Mouse (Mus musculus) hindlimb bud, embryonic 11.5 days (tissue): Measurements from ENCODE around the gene Prm3.
"Not testable (repeated sequence)": the region's sequence is repeated elsewhere in the genome, so short reads cannot be mapped to it uniquely, and the experiment has no call there.

Experiments
- DNase-seq: peaks from one replicate; pipeline ENCODE4 v3.0.0-alpha.2; 2012; ENCODE audit warnings: low read depth, low spot score; ENCODE audit errors: extremely low spot score

Gene Prm3

DNA sequence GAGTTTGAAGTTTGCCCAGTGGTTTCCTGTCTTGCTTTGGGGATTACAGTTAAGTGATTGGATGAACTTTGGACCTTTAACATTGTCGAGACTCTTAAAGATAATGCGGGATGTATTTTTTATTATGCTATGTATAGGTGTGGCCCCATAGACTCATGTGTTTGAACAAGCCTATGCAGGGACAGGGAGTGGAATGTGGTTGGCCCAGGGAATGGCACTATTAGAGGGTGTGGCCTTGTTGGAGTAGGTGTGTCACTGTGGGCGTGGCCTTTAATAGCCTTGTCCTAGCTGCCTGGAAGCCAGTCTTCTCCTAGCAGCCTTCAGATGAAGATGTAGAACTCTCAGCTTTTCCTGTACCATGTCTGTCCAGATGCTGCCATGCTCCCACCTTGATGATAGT lies 11.7 kb upstream of the Prm3 start:
- not testable (repeated sequence) for DNase-seq

- no peak for DNase-seq
Measured at GRCm38 (mm10) chr16:10796034-10796433, 5.3 kb upstream of the Prm3 start, which contains the start of gene Prm2. Prm2 (minus strand) TSS chr16:10796134.

DNA sequence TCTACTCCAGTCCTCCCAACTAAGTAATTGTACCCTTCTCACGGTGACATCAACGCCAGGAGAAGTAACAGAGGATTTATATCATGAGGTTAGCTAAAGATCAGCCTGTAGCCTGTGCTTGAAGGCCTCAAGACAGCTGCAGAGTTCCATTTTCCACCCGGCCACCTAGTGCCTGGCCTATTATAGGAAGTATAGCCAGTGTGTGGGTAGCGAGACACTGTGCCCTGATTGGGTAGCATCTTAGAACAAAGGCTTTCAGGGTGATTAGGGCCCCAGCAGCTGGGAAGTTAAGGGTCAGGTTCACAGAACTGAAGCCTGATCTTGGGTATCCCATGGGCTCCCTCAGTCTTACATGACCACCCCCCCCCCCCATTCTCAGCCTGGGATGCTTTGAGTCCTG lies 1.8 kb downstream of the Prm3 start:
- DNase-seq: no peak

DNA sequence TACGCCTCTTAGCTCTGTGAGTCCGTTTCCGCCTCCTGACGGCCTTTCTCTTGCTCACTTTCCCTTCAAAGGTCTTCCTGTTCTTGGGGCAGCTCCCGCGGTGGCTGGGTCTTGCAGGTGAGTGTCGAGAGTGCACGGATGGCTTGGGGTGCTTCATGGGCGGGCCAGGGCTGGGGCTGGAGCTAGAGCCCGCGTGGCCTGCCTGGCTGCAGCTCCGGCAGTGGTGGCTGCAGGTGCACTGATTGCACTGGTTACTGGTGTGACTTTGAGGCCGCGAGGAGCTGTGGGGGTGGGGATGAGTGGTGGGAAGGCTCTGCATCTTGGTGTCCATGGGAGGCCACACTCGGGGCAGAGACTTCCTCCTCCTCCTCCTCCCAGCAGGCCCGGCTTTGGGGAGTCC lies 2.4 kb downstream of the Prm3 start, which contains the start of gene Tnp2:
Gene Tnp2 (minus strand): TSS at position 390 of the 400 bp plus-strand sequence.
- DNase-seq: no peak

DNA sequence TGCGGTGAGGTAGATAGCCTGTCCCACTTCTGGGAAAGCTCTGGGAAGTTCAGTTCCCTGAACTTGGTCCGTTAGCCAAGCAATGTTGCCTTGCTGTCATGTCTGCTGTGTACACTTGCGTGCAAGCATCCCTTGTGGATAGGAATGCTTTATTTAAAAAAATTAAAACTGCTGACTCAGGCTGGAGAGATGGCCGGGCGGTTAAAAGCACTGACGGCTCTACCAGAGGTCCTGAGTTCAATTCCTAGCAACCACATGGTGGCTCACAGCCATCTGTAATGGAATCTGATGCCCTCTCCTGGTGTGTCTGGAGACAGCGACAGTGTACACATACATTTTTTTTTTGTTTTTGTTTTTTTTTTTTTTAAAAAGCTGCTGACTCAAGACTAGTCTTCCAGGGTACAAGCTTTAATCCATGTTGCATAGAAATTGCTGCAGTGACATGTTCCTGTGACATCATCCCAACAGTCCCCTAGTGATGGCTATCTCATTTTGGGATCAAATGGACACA lies 3.1 kb downstream of the Prm3 start:
- DNase-seq: no peak

- no peak for DNase-seq
Measured at GRCm38 (mm10) chr16:10786782-10787547, 3.7 kb downstream of the Prm3 start.

DNA sequence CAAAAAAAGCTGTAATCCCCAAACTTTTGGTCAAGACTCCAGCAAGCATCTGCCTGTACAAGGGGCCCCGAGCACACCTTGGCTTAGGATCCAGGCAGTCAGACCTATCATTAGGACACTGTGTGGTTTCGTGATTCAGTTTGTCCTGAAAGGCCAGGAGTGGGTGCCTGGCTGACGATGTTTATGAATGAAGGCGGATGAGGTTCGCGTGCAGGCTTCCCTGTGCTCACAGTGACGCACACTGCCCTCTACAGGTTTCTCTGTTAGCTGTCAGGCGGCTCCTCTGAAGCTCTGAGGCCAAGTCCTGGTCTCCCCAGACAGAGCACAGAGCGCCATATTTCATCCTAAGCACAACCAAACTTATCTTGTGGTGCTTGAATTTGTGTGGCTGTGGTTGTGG lies 4.4 kb downstream of the Prm3 start:
- DNase-seq: peak; percentile 85

GRCm38 (mm10) chr16:10785371-10786231 lies 5.1 kb downstream of the Prm3 start, which contains the start of gene Socs1:
Socs1 (minus strand) TSS chr16:10785536.
- DNase-seq: peak; percentile 57

DNA sequence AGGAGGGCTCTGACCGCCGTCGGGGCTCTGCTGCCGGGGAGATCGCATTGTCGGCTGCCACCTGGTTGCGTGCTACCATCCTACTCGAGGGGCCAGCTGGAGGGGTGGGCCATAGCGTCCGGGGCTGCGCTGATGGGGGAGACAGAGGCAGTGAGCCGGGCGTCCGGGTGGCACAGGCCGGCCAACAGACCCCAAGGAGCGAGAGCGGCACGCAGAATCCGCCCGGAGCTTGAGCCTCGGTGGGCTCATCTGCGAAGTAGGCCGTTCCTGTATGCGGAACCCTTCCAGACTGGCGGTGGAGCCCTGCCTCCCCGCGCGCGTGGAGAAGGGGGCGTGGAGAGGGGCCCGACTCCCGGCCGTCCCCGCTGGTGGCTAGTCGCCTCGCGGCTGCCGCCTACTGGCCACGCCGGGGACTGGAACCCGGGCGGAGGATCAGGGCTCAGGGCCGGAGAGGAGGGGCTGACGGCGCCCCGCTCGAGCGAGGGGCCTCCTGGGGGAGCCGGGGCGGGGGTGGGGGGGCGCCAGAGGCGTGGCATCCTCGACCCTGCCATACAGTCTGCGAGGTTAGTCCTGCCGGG lies 5.8 kb downstream of the Prm3 start:
- DNase-seq: peak; percentile 37

- no peak for DNase-seq
Measured at GRCm38 (mm10) chr16:10783883-10784792, 6.6 kb downstream of the Prm3 start.

- DNase-seq: no peak
Measured at GRCm38 (mm10) chr16:10783451-10783850, 7.3 kb downstream of the Prm3 start.

- DNase-seq: no peak
Measured at GRCm38 (mm10) chr16:10783152-10783434, 7.6 kb downstream of the Prm3 start.

DNA sequence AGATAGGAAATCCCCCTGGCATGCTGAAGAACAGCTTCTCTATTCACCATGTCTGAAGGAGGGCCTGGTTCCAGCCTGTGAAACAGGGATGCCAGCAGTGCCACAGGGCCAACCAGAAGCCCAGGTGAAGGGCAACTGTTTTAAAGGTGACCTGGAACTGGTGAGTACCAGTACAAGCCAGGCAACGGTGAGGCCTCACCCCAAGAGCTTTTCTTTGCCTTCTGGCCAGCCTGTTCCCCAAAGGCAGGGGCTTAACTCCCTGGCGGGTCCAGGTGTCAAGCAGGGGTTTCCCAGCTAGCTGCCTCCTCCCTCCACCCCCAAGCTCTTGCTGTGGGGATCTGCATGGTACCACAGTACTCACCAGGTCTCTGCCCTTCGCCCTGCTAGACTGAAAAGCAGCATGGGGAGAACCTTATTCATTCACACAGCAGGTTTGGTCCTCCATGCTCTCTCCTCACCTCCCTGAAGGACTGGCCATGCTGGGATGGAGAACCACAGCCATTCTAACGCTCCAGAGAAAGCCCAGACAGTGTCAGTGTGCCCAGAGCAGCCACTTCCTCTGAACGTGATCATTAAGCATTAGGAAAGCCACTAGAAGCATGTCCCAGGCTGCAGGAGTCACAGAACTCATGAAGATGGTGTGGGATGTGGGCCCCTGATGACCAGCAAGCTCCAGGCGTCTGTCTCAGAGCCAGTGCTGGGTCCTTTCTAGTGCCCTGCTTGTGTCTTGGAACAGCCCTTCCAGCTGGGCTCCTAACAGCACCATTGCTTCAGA lies 8.2 kb downstream of the Prm3 start:
- no peak for DNase-seq

GRCm38 (mm10) chr16:10781862-10782371 lies 8.8 kb downstream of the Prm3 start:
- no peak for DNase-seq

- no peak for DNase-seq
Measured at GRCm38 (mm10) chr16:10780631-10781120, 10.0 kb downstream of the Prm3 start.

DNA sequence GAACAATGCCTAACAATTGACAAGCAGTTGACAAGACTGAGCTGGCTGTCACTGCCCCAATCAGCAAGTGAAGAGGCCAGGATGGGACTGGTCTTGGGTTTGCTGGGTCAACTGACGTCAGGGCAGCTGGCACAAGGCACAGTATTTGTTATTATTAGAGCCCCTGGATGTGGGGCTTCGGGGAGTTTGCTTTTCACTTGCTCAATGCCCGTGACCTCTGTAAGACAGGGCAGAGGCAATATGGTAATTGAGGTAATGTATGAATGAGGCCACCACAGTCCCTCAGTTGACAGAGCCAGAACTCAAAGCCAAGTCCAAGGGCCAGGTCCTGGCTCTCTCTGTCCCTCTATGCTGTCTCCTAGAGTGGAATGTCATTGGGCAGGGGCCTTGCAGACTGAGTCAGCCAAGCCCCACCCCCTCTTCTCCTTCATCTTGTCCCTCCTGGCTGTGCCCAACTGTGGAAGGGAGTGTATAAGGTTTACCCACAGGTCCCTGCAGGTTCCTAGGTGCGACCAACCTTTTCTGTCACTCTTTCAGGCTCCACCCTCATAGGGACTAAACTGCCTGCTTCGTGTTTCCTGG lies 13.0 kb downstream of the Prm3 start:
- DNase-seq: no peak

GRCm38 (mm10) chr16:10776322-10776721 lies 14.4 kb downstream of the Prm3 start:
- no peak for DNase-seq

DNA sequence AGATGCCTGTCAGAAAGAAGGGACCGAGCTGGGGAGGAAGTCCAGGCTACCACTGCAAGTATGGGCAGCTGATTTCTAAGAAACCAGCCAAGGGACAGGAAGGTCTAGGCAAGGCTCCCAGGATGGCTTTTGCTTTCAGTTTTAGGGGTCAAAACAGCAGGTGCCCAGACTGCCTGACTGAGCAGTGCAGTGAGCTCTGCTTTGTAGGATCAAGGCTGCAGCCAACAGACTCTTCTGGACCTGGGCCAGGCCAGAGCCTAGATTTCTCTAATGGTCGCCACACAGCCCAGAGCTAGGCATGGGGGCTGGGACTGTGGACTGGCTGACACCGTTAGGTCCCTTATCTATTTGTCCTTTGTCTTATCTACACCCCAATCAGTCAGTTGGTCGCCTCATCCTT lies 16.0 kb downstream of the Prm3 start:
- DNase-seq: no peak

GRCm38 (mm10) chr16:10773543-10773942 lies 17.2 kb downstream of the Prm3 start:
- DNase-seq: no peak
